Mouse (Mus musculus): ENCODE results near the gene Nemp1. TPM values are rescaled to one million over a fixed set of nuclear protein-coding genes. Genes with fewer than 3 reads are reported as not detected.

Gene Nemp1
- polyA plus RNA-seq, 2 experiments = 9.0 to 12.3 TPM

GRCm38 (mm10) chr10:127661291-127661914 is 5.3 kb upstream of the Nemp1 start:
- Histone ChIP-seq H3K9ac (ENCODE audit: low read depth, low read length, severe bottlenecking) (no peak overlapping the region), H3K27ac (replicated peaks; ENCODE audit: low read depth, low read length) (peak overlapping the region; percentile 66; the same call in 1 of the 2 replicates), H3K36me3 (ENCODE audit: control insufficient read depth, insufficient read depth, low read length) (peaks cover 52% of the 10 kb centered on the region), H3K9me3 (ENCODE audit: control insufficient read depth, low read length) (no peaks in the 10 kb centered on the region), H3K27me3 (ENCODE audit: control insufficient read depth, insufficient read depth, low read length) (no peaks in the 10 kb centered on the region), H3K4me1 (ENCODE audit: control insufficient read depth, insufficient read depth, low read length) (peaks cover 43% of the 10 kb centered on the region), H3K4me3 (replicated peaks; ENCODE audit: low read length) (peak overlapping the region; percentile 15; the same call in 1 of the 2 replicates), H3K4me2 (replicated peaks; ENCODE audit: low read depth, low read length, severe bottlenecking) (peak overlapping the region; percentile 42)
- 28% methylated on average over 14 of the region's 14 CpGs for WGBS
- DNase-seq (ENCODE audit: low spot score) (peak; percentile 1), ATAC-seq (ENCODE audit: low FRiP score, low read depth) (no peak)
- TF ChIP-seq POLR2A (IDR thresholded peaks at IDR 0.05; ENCODE audit: borderline replicate concordance, extremely low read depth, insufficient read depth, insufficient read length) = no peak

GRCm38 (mm10) chr10:127661915-127662663 is 4.6 kb upstream of the Nemp1 start:
- TF ChIP-seq POLR2A (IDR thresholded peaks at IDR 0.05; ENCODE audit: borderline replicate concordance, extremely low read depth, insufficient read depth, insufficient read length) = no peak
- H3K4me1 ChIP-seq (ENCODE audit: control insufficient read depth, insufficient read depth, low read length) = peaks cover 43% of the 10 kb centered on the region
- H3K27me3 ChIP-seq (ENCODE audit: control insufficient read depth, insufficient read depth, low read length) = no peaks in the 10 kb centered on the region
- H3K9ac ChIP-seq (ENCODE audit: low read depth, low read length, severe bottlenecking) = no peak overlapping the region
- 11% methylated on average over 16 of the region's 16 CpGs for WGBS
- peak; percentile 72 for DNase-seq (ENCODE audit: low spot score)
- H3K36me3 ChIP-seq (ENCODE audit: control insufficient read depth, insufficient read depth, low read length) = peaks cover 48% of the 10 kb centered on the region
- H3K4me3 ChIP-seq (replicated peaks; ENCODE audit: low read length) = peak overlapping the region; percentile 15
- ATAC-seq (ENCODE audit: low FRiP score, low read depth) = 0 out of 2 replicates have a peak, but pooled peaks have one; percentile 7
- no peaks in the 10 kb centered on the region for H3K9me3 ChIP-seq (ENCODE audit: control insufficient read depth, low read length)
- peak overlapping the region; percentile 42 for H3K4me2 ChIP-seq (replicated peaks; ENCODE audit: low read depth, low read length, severe bottlenecking)
- peak overlapping the region; percentile 66; the same call in 1 of the 2 replicates for H3K27ac ChIP-seq (replicated peaks; ENCODE audit: low read depth, low read length)

GRCm38 (mm10) chr10:127662666-127663253 is 3.9 kb upstream of the Nemp1 start:
- H3K4me3 ChIP-seq (replicated peaks; ENCODE audit: low read length) = peak overlapping the region; percentile 15
- H3K27me3 ChIP-seq (ENCODE audit: control insufficient read depth, insufficient read depth, low read length) = no peaks in the 10 kb centered on the region
- H3K27ac ChIP-seq (replicated peaks; ENCODE audit: low read depth, low read length) = peak overlapping the region; percentile 63
- H3K9ac ChIP-seq (ENCODE audit: low read depth, low read length, severe bottlenecking) = peak overlapping the region; percentile 36; the same call in 1 of the 2 replicates
- no peaks in the 10 kb centered on the region for H3K9me3 ChIP-seq (ENCODE audit: control insufficient read depth, low read length)
- no peak for TF ChIP-seq POLR2A (IDR thresholded peaks at IDR 0.05; ENCODE audit: borderline replicate concordance, extremely low read depth, insufficient read depth, insufficient read length)
- DNase-seq (ENCODE audit: low spot score) (no peak), ATAC-seq (ENCODE audit: low FRiP score, low read depth) (no peak)
- H3K4me1 ChIP-seq (ENCODE audit: control insufficient read depth, insufficient read depth, low read length) = peaks cover 43% of the 10 kb centered on the region
- H3K36me3 ChIP-seq (ENCODE audit: control insufficient read depth, insufficient read depth, low read length) = peaks cover 47% of the 10 kb centered on the region
- WGBS = 31% methylated on average over 16 of the region's 19 CpGs
- peak overlapping the region; percentile 42 for H3K4me2 ChIP-seq (replicated peaks; ENCODE audit: low read depth, low read length, severe bottlenecking)

GRCm38 (mm10) chr10:127663590-127663989 is 3.1 kb upstream of the Nemp1 start:
- peak overlapping the region; percentile 55 for H3K4me3 ChIP-seq (replicated peaks; ENCODE audit: low read length)

GRCm38 (mm10) chr10:127664166-127664565 is 2.5 kb upstream of the Nemp1 start:
- no peak for ATAC-seq (ENCODE audit: low FRiP score, low read depth)
- Histone ChIP-seq H3K4me2 (replicated peaks; ENCODE audit: low read depth, low read length, severe bottlenecking) (peak overlapping the region; percentile 54), H3K4me3 (replicated peaks; ENCODE audit: low read length) (peak overlapping the region; percentile 55), H3K9ac (ENCODE audit: low read depth, low read length, severe bottlenecking) (peak overlapping the region; percentile 79; the same call in 1 of the 2 replicates), H3K36me3 (ENCODE audit: control insufficient read depth, insufficient read depth, low read length) (peaks cover 47% of the 10 kb centered on the region), H3K27me3 (ENCODE audit: control insufficient read depth, insufficient read depth, low read length) (no peaks in the 10 kb centered on the region), H3K9me3 (ENCODE audit: control insufficient read depth, low read length) (no peaks in the 10 kb centered on the region), H3K27ac (replicated peaks; ENCODE audit: low read depth, low read length) (no peak overlapping the region), H3K4me1 (ENCODE audit: control insufficient read depth, insufficient read depth, low read length) (peaks cover 53% of the 10 kb centered on the region)
- no peak for TF ChIP-seq POLR2A (IDR thresholded peaks at IDR 0.05; ENCODE audit: borderline replicate concordance, extremely low read depth, insufficient read depth, insufficient read length)
- no peak for DNase-seq (ENCODE audit: low spot score)
- WGBS = 32% methylated on average over 16 of the region's 16 CpGs

More at GRCm38 (mm10) chr10:127663590-127663989, 3.1 kb upstream of the Nemp1 start:
- no peaks in the 10 kb centered on the region for H3K9me3 ChIP-seq (ENCODE audit: control insufficient read depth, low read length)
- H3K9ac ChIP-seq (ENCODE audit: low read depth, low read length, severe bottlenecking) = 0 out of 2 replicates have a peak overlapping the region, but pooled peaks have one; percentile 79
- DNase-seq (ENCODE audit: low spot score) (peak; percentile 42), ATAC-seq (ENCODE audit: low FRiP score, low read depth) (no peak)
- H3K4me1 ChIP-seq (ENCODE audit: control insufficient read depth, insufficient read depth, low read length) = peaks cover 49% of the 10 kb centered on the region
- H3K4me2 ChIP-seq (replicated peaks; ENCODE audit: low read depth, low read length, severe bottlenecking) = peak overlapping the region; percentile 54
- 20% methylated on average over 5 of the region's 5 CpGs for WGBS
- H3K27ac ChIP-seq (replicated peaks; ENCODE audit: low read depth, low read length) = peak overlapping the region; percentile 63; the same call in 1 of the 2 replicates
- H3K36me3 ChIP-seq (ENCODE audit: control insufficient read depth, insufficient read depth, low read length) = peaks cover 47% of the 10 kb centered on the region
- TF ChIP-seq POLR2A (IDR thresholded peaks at IDR 0.05; ENCODE audit: borderline replicate concordance, extremely low read depth, insufficient read depth, insufficient read length) = no peak
- H3K27me3 ChIP-seq (ENCODE audit: control insufficient read depth, insufficient read depth, low read length) = no peaks in the 10 kb centered on the region

Data from limb, embryonic 14.5 days (tissue).